Comparison of ENCODE assay signal across 13 mouse cellular contexts in genomic region chr2:90635085-90635723, GRCm38 (mm10). TPM values are rescaled to one million over a fixed set of nuclear protein-coding genes. Genes with fewer than 3 reads are reported as not detected.
DNase-seq lines count a peak whose midpoint lies in the region; ATAC-seq and TF ChIP-seq lines count a peak whose summit lies in the region.
"Had no signal": no experiment of that assay in that cellular context is flagged by ENCODE, and none has a peak within 500 bp of the region (broad histone marks: within the 10 kb centered on the region; RNA-seq: fewer than 3 reads in every experiment).

No protein-coding gene starts in this region.

- H3K4me3 ChIP-seq in gastrocnemius, adult 2 months, result no peak overlapping the region
- H3K4me3 ChIP-seq: forebrain, embryonic 15.5 days; neural tube, embryonic 12.5 days had no signal

- TF ChIP-seq CTCF in gastrocnemius, adult 2 months (IDR thresholded peaks at IDR 0.05), result no peak

- ATAC-seq in megakaryocyte-erythroid progenitor cell, adult 5-6 weeks (replicated peaks; ENCODE audit: low FRiP score, low TSS enrichment, poor library complexity, severe bottlenecking), result peak; percentile 63; the same call in 1 of the 2 replicates
- ATAC-seq: forebrain, embryonic 15.5 days; liver, postnatal 0 days; Patski had no signal

- intact Hi-C loops in gastrocnemius, adult 2 months (cut with DNase I), result no loop called here
- intact Hi-C loops in gastrocnemius, postnatal 36 days (cut with DNase I), result no loop called here

- DNase-seq in gastrocnemius, adult 2 months, result no peak
- no peak for DNase-seq in gastrocnemius, postnatal 36 days
- DNase-seq in 416B (ENCODE audit: low read depth) (peak; percentile 79), MN1 (ENCODE audit: low spot score) (no peak)
- peak; percentile 61 to 66 for DNase-seq in lung, adult 18-20 months
- no peak for DNase-seq in frontal cortex, postnatal 25 days (ENCODE audit: low spot score in 2 of 2)
- DNase-seq in ovary, postnatal 14 days (ENCODE audit: low spot score), result no peak
- DNase-seq: left cerebral cortex, postnatal 4 days; liver, postnatal 0 days had no signal

- H3K27ac ChIP-seq in gastrocnemius, adult 2 months, result peak overlapping the region; percentile 48
- H3K27ac ChIP-seq: forebrain, embryonic 15.5 days; neural tube, embryonic 12.5 days had no signal

RNA-seq across cellular contexts. Expression of gene Nup160, which starts 41.8 kb away (rescaled TPM):
- 10 to 100 TPM; 11.2 to 12.5 TPM for total RNA-seq in gastrocnemius, adult 2 months (2021)
- total RNA-seq in gastrocnemius, postnatal 36 days (2021), result 10 to 100 TPM in 1 of 2 experiments, 1 to 10 TPM in 1; 9.9 to 13.6 TPM
- total RNA-seq in megakaryocyte-erythroid progenitor cell, adult 5-6 weeks (2014; fragmentation: Nextera tagmentation), result 80.6 and 105 TPM in 2 replicates
- 50.0 and 57.4 TPM in 2 replicates for total RNA-seq in megakaryocyte-erythroid progenitor cell, adult 5-6 weeks (2017)

RNA-seq across cellular contexts. Expression of gene Ptprj, which starts 54.8 kb away (rescaled TPM):
- 1 to 10 TPM; 2.1 to 4.2 TPM for total RNA-seq in gastrocnemius, adult 2 months (2021)
- 1 to 10 TPM; 2.7 to 3.6 TPM for total RNA-seq in gastrocnemius, postnatal 36 days (2021)
- 11.4 and 14.3 TPM in 2 replicates for total RNA-seq in megakaryocyte-erythroid progenitor cell, adult 5-6 weeks (2014; fragmentation: Nextera tagmentation)
- total RNA-seq in megakaryocyte-erythroid progenitor cell, adult 5-6 weeks (2017), result 17.5 and 18.7 TPM in 2 replicates

Comparison
In these comparisons a context has a peak if more than half of its experiments do, and no peak if none do; other contexts are left out.
1. DNase-seq: peak in 416B (single experiment) and lung, adult 18-20 months (2 of 2); none in gastrocnemius, adult 2 months (single experiment), gastrocnemius, postnatal 36 days (0 of 2), frontal cortex, postnatal 25 days (0 of 2), MN1 (single experiment) and ovary, postnatal 14 days (single experiment).